Mouse (Mus musculus): ENCODE measurements around the gene Fam24a. TPM values are rescaled to one million over a fixed set of nuclear protein-coding genes. Genes with fewer than 3 reads are reported as not detected.
A peak's percentile ranks its signal among the peaks of the same experiment; 100 is the strongest.

The Fam24a gene
- polyA plus RNA-seq, 1 experiment from 2014 or later, result not detected

DNA sequence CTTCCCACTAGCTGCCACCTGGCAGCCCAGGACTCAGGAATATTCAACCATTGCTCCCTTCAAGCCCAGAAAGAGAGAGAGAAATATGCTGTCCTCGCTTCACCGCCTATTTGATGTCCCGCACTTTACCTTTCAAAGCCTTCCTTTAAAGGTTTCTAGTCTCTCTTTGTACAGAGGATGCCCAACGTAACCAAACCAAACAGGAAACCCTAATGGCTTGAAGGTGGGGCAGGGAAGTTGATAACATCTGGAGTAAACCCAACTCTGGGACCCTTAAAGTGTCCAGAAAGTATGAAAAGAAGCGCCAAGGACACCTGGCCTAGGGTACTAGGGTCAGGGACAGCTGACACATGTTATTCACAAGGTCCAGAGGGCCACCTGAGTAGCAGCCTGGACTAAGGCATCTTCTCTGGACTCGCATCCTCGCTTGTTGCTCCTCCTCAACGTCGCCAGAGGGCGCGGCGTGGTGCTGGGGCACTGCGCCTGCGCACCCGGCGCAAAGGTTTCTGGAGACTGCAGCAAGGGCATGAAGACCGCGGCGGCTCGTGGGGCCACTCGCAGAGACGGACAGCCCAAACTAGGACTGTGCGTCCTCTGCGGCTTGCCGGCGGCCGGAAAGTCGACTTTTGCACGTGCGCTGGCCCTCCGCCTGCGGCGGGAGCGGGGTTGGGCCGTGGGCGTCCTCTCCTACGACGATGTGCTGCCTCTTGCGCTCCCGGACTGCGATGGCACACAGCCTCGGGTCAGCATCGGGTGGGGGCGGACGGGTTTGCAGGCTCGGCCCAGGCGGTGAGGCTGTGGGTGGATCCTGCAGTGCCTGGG is 37.2 kb downstream of the Fam24a start, which contains the start of gene Pstk:
Gene Pstk, plus strand, starts transcription at position 494 of the 822 bp plus-strand sequence.
- WGBS, result 6% methylated on average over 47 of the region's 47 CpGs

DNA sequence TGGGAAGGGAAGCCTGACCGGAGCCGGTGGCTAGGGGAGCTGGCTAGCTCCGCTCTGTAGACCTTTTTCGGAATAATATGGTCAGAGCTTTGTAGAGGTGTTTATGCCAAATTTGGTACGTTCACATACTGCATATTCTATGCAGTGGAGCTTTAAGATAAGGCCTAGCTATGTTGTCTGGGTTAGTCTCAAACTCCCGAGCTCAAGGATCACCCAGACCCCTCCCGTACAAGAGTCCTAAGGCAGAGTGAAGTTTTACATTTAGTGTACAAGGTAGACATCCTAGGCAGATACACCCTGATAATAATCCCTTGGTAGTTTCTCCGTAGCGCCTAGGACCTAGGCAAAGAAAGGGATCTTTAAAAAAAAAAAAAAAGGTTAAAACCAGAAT is 37.8 kb downstream of the Fam24a start:
- WGBS, result 6% methylated on average over 9 of the region's 9 CpGs
- Histone ChIP-seq H3K4me1 (ENCODE audit: control insufficient read depth, insufficient read depth, low read length) (no peaks in the 10 kb centered on the region), H3K27me3 (ENCODE audit: control insufficient read depth, insufficient read depth, low read length) (no peaks in the 10 kb centered on the region), H3K27ac (ENCODE audit: low read depth, low read length) (peak overlapping the region; percentile 90), H3K4me2 (ENCODE audit: low read depth, low read length) (peak overlapping the region; percentile 75), H3K9ac (replicated peaks; ENCODE audit: low read depth, low read length) (peak overlapping the region; percentile 78), H3K9me3 (ENCODE audit: control insufficient read depth, low read length) (no peaks in the 10 kb centered on the region), H3K36me3 (ENCODE audit: control insufficient read depth, insufficient read depth, low read length) (no peaks in the 10 kb centered on the region), H3K4me3 (ENCODE audit: low read depth, low read length) (peak overlapping the region; percentile 70)
- ATAC-seq (ENCODE audit: low read depth), result peak; percentile 65

More for the DNA sequence above, 37.2 kb downstream of the Fam24a start, which contains the start of gene Pstk:
- Histone ChIP-seq H3K9me3 (ENCODE audit: control insufficient read depth, low read length) (no peaks in the 10 kb centered on the region), H3K27ac (ENCODE audit: low read depth, low read length) (peak within 1 kb of the TSS; percentile 90), H3K4me1 (ENCODE audit: control insufficient read depth, insufficient read depth, low read length) (no peaks in the 10 kb centered on the region), H3K4me2 (ENCODE audit: low read depth, low read length) (peak within 1 kb of the TSS; percentile 75), H3K9ac (replicated peaks; ENCODE audit: low read depth, low read length) (peak within 1 kb of the TSS; percentile 78), H3K27me3 (ENCODE audit: control insufficient read depth, insufficient read depth, low read length) (no peaks in the 10 kb centered on the region), H3K4me3 (ENCODE audit: low read depth, low read length) (peak within 1 kb of the TSS; percentile 70), H3K36me3 (ENCODE audit: control insufficient read depth, insufficient read depth, low read length) (no peaks in the 10 kb centered on the region)
- ATAC-seq (ENCODE audit: low read depth), result peak; percentile 95

GRCm38 (mm10) chr7:131371880-131372651 is 38.4 kb downstream of the Fam24a start:
- H3K36me3 ChIP-seq (ENCODE audit: control insufficient read depth, insufficient read depth, low read length), result no peaks in the 10 kb centered on the region
- H3K4me2 ChIP-seq (ENCODE audit: low read depth, low read length), result peak overlapping the region; percentile 75
- H3K9me3 ChIP-seq (ENCODE audit: control insufficient read depth, low read length), result no peaks in the 10 kb centered on the region
- no peak overlapping the region for H3K9ac ChIP-seq (replicated peaks; ENCODE audit: low read depth, low read length)
- H3K4me1 ChIP-seq (ENCODE audit: control insufficient read depth, insufficient read depth, low read length), result no peaks in the 10 kb centered on the region
- no peaks in the 10 kb centered on the region for H3K27me3 ChIP-seq (ENCODE audit: control insufficient read depth, insufficient read depth, low read length)
- no peak overlapping the region for H3K27ac ChIP-seq (ENCODE audit: low read depth, low read length)
- peak overlapping the region; percentile 70 for H3K4me3 ChIP-seq (ENCODE audit: low read depth, low read length)
- no peak for ATAC-seq (ENCODE audit: low read depth)
- WGBS, result 68% methylated on average over 9 of the region's 9 CpGs

Other genes starting within 250 kb of the Fam24a start
- not detected in 2 replicates for gene 4933402N03Rik, start 187.6 kb upstream of the Fam24a start, polyA plus RNA-seq (2014; fragmentation: Nextera tagmentation; extraction: Ambion mirVana)
- 0.05 TPM in 1 of 2 replicates, not detected in the other for gene 5430419D17Rik, start 159.5 kb upstream of the Fam24a start, polyA plus RNA-seq (2014; fragmentation: Nextera tagmentation; extraction: Ambion mirVana)
- not detected in 2 replicates for gene Cuzd1, start 11.6 kb upstream of the Fam24a start, polyA plus RNA-seq (2014; fragmentation: Nextera tagmentation; extraction: Ambion mirVana)
- not detected in 2 replicates for gene Fam24b, start 4.3 kb upstream of the Fam24a start, polyA plus RNA-seq (2014; fragmentation: Nextera tagmentation; extraction: Ambion mirVana)
- gene 2310057M21Rik, start 28.9 kb downstream of the Fam24a start, polyA plus RNA-seq (2014; fragmentation: Nextera tagmentation; extraction: Ambion mirVana), result 34.2 and 37.9 TPM in 2 replicates
- 40.5 and 52.2 TPM in 2 replicates for gene Pstk, start 37.3 kb downstream of the Fam24a start, polyA plus RNA-seq (2014; fragmentation: Nextera tagmentation; extraction: Ambion mirVana)
- 15.4 and 16.0 TPM in 2 replicates for gene Ikzf5, start 76.7 kb downstream of the Fam24a start, polyA plus RNA-seq (2014; fragmentation: Nextera tagmentation; extraction: Ambion mirVana)
- 95.7 and 98.4 TPM in 2 replicates for gene Acadsb, start 76.7 kb downstream of the Fam24a start, polyA plus RNA-seq (2014; fragmentation: Nextera tagmentation; extraction: Ambion mirVana)
- gene Hmx3, start 209.0 kb downstream of the Fam24a start, polyA plus RNA-seq (2014; fragmentation: Nextera tagmentation; extraction: Ambion mirVana), result 0.55 and 0.84 TPM in 2 replicates
- gene Hmx2, start 214.9 kb downstream of the Fam24a start, polyA plus RNA-seq (2014; fragmentation: Nextera tagmentation; extraction: Ambion mirVana), result 0.92 and 1.0 TPM in 2 replicates
- gene Bub3, start 226.4 kb downstream of the Fam24a start, polyA plus RNA-seq (2014; fragmentation: Nextera tagmentation; extraction: Ambion mirVana), result 139 and 143 TPM in 2 replicates

Data from neural tube, embryonic 14.5 days (tissue).